Mouse (Mus musculus) forebrain, embryonic 16.5 days (tissue): Measurements from ENCODE around the gene Endog. TPM values are rescaled to one million over a fixed set of nuclear protein-coding genes. Genes with fewer than 3 reads are reported as not detected.
"Not testable (repeated sequence)": the region's sequence is repeated elsewhere in the genome, so short reads cannot be mapped to it uniquely, and the experiment has no call there.

Source experiments
- ATAC-seq: fragments of 200-750 bp; cut with Nextera tagmentation; 2 replicates; pipeline ENCODE4 v1.8.0; 2017; ENCODE audit warnings: mild to moderate bottlenecking, moderate library complexity
- H3K27ac ChIP-seq: fragments of 300-500 bp; sonication (generic); 2 replicates; pipeline ENCODE4 v1.5.1; 2014; ENCODE audit warnings: low read length, control low read depth
- H3K27me3 ChIP-seq: fragments of 300-500 bp; sonication (generic); replicated peaks from 2 replicates; pipeline ENCODE4 v1.6.1; 2014; ENCODE audit warnings: low read length; ENCODE audit not compliant: control insufficient read depth, insufficient read depth
- H3K36me3 ChIP-seq: fragments of 300-500 bp; sonication (generic); 2 replicates; pipeline ENCODE4 v1.6.1; 2014; ENCODE audit not compliant: control insufficient read depth, insufficient read depth
- H3K4me1 ChIP-seq: fragments of 300-500 bp; sonication (generic); replicated peaks from 2 replicates; pipeline ENCODE4 v1.6.1; 2014; ENCODE audit warnings: low read length; ENCODE audit not compliant: control insufficient read depth, insufficient read depth
- H3K4me2 ChIP-seq: fragments of 300-500 bp; sonication (generic); 2 replicates; pipeline ENCODE4 v1.6.1; 2014; ENCODE audit warnings: mild to moderate bottlenecking, low read length, control low read depth
- H3K4me3 ChIP-seq: fragments of 300-500 bp; sonication (generic); replicated peaks from 2 replicates; pipeline ENCODE4 v1.5.1; 2014; ENCODE audit warnings: mild to moderate bottlenecking, low read length, control low read depth
- H3K9ac ChIP-seq: fragments of 300-500 bp; sonication (generic); replicated peaks from 2 replicates; pipeline ENCODE4 v1.6.1; 2014; ENCODE audit warnings: low read depth, low read length, control low read depth
- H3K9me3 ChIP-seq: fragments of 300-500 bp; sonication (generic); 2 replicates; pipeline ENCODE4 v1.6.1; 2016; ENCODE audit warnings: low read length; ENCODE audit not compliant: control insufficient read depth
- WGBS: fragments of 180-500 bp; shearing (Covaris S2); extraction: QIAGEN DNeasy Blood & Tissue Kit; methylation state at CpG from one replicate; pipeline ENCODE4 v1.1.7; 2014; 5-methylcytosine and 5-hydroxymethylcytosine counted together
- polyA plus RNA-seq: library from polyadenylated mRNA; unstranded; fragments of >200 nt; fragmentation: Nextera tagmentation; extraction: Ambion mirVana; gene quantifications from 2 replicates; pipeline ENCODE4 v1.2.1, GENCODE M21; 2015

The Endog gene
- polyA plus RNA-seq, 1 experiment from 2014 or later, result 13.3 TPM

DNA sequence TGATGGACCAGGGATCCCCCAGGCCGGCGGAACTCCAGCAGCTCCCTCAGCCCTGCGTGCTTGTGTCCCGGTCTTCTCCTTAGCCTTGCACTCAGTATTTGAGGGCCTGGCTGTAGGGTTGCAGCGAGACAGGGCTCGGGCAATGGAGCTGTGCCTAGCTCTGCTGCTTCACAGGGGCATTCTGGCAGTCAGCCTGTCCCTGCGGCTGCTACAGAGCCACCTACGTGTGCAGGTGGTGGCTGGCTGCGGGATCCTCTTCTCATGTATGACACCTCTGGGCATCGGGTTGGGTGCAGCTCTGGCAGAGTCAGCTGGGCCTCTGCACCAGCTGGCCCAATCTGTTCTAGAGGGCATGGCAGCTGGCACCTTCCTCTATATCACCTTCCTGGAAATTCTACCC is 11.4 kb upstream of the Endog start:
- not testable (repeated sequence) for H3K36me3 ChIP-seq, H3K27ac ChIP-seq, H3K9ac ChIP-seq, H3K4me2 ChIP-seq, H3K9me3 ChIP-seq, H3K27me3 ChIP-seq, H3K4me1 ChIP-seq, ATAC-seq, H3K4me3 ChIP-seq
- WGBS, result 80% methylated on average over 6 of the region's 10 CpGs

DNA sequence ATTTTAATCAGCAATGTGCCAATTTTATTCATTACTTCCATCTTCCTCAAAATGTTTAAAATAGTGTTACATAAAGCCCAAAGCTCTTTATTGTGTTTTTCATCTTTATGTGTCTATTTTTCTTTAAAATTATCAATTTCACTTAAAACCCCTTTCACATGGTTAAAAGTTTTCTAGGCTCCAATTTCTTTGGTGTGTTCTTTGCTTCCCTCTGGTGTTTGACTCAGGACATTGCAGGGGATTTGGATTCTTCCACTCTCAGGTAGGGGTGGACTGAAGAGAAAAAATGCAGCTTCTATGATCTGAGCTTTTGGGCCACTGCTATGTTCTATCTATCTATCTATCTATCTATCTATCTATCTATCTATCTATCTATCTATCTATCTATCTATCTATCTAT is 9.5 kb upstream of the Endog start:
- no peak overlapping the region for H3K4me3 ChIP-seq
- H3K36me3 ChIP-seq, result no peaks in the 10 kb centered on the region
- H3K4me2 ChIP-seq, result no peak overlapping the region
- no peak for ATAC-seq
- no peaks in the 10 kb centered on the region for H3K27me3 ChIP-seq
- no peaks in the 10 kb centered on the region for H3K4me1 ChIP-seq
- H3K9me3 ChIP-seq, result peaks cover 4% of the 10 kb centered on the region; the same call in 1 of the 2 replicates
- H3K9ac ChIP-seq, result no peak overlapping the region
- no peak overlapping the region for H3K27ac ChIP-seq

DNA sequence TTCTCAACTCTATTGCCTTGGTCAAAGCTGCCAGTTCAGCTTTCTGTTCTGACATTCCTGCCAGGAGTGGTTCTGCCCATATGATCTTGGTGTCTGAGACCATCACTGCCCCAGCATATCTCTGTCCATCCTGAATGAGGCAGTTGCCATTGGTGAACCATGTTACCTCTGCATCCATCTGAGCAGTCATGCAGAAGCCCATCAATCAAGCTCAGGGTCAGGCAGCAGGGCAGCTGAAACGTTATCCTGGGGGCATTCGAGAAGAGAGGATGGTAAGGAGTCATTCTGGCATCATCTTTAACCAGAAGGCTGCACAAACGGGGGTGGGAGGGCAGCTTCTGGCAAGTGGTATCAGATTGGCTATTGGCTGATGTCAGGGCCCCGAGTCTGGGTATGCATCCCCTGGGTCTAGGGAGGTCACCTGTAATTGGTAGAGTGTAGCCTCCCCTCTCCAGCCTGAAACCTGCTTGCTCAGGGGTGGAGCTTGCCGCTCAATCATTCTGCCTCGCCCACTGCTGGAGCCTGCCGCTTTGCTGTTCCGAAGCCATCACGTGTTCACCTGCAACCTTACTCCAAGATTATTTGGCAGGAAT is 6.9 kb upstream of the Endog start:
- Histone ChIP-seq H3K4me2 (no peak overlapping the region), H3K9ac (no peak overlapping the region), H3K27me3 (no peaks in the 10 kb centered on the region), H3K27ac (no peak overlapping the region), H3K9me3 (peaks cover 6% of the 10 kb centered on the region; the same call in 1 of the 2 replicates), H3K4me3 (no peak overlapping the region), H3K36me3 (no peaks in the 10 kb centered on the region), H3K4me1 (no peaks in the 10 kb centered on the region)
- ATAC-seq, result no peak
- 66% methylated on average over 9 of the region's 9 CpGs for WGBS

DNA sequence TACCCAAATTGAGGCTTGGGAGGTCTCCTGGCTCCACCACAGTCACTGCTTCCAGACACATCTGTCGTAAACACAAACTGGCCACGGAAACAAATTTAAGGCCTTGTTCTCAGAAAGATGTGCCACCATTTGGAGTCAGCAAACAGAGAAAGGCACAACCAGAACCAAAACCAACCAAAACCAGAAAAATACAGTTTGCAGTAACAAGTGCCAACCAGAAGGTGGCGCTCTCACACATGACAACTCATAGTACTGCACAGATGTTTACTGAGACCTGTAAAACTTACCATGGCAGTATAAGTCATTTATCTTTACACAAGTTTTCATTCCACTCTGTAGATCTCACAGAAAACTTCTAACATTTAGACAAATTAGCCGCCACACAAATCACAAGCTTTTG is 4.6 kb upstream of the Endog start:
- Histone ChIP-seq H3K4me1 (peaks cover 2% of the 10 kb centered on the region; the same call in 1 of the 2 replicates), H3K27ac (no peak overlapping the region), H3K27me3 (no peaks in the 10 kb centered on the region), H3K4me3 (no peak overlapping the region), H3K9me3 (peaks cover 6% of the 10 kb centered on the region; the same call in 1 of the 2 replicates), H3K9ac (no peak overlapping the region), H3K4me2 (no peak overlapping the region), H3K36me3 (no peaks in the 10 kb centered on the region)
- WGBS, result 59% methylated on average over 4 of the region's 4 CpGs
- no peak for ATAC-seq

DNA sequence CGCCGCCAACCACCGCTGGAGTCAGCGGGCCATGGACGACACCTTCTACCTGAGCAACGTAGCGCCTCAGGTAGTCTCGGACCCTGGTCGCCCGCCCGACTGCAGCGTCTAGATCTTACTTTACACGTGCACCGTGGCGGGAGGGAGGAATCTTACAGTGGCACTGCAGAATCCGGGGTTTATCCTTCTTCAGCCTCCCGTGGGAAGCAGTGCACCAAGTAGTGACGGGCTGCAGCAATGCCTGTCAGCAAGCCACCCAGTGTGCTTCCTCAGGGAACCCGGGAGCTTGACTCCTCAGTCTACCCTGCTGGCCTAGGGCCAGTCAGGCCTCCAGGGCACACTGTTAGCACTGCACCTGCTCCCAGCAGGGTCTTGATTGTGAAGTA is 697 bp downstream of the Endog start:
- Histone ChIP-seq H3K36me3 (peaks cover 15% of the 10 kb centered on the region), H3K4me3 (peak overlapping the region; percentile 79), H3K4me2 (peak overlapping the region; percentile 76), H3K27ac (peak overlapping the region; percentile 89), H3K4me1 (peaks cover 11% of the 10 kb centered on the region), H3K27me3 (no peaks in the 10 kb centered on the region), H3K9ac (peak overlapping the region; percentile 72), H3K9me3 (peaks cover under 1% of the 10 kb centered on the region; the same call in 1 of the 2 replicates)
- peak; percentile 29 for ATAC-seq
- 1% methylated on average over 19 of the region's 19 CpGs for WGBS

DNA sequence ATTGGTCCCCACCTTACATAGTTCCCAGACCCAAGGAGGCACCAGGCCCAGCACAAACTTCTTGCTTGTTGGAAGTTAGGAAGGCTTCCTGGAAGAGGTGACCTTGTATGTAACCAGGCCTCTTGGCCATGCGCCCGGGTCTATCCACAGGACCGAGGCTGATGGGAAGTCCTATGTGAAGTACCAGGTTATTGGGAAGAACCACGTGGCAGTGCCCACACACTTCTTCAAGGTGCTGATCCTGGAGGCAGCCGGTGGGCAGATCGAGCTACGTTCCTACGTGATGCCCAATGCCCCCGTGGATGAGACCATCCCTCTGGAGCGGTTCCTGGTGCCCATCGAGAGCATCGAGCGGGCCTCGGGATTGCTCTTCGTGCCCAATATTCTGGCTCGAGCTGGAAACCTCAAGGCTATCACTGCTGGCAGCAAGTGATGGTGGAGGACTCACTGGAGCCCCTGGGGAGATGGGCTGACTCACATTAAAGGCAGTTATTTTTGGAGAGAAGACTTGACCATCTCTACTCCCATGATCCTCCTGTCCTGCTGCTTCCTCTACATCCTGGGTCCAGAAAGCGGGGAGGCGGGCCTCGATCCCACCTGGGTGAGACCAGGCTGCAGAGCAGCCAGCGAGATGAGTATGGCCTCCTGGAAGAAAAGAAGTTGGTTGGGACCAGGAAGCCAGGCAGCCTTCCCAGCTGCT is 2.4 kb downstream of the Endog start:
- WGBS, result 93% methylated on average over 20 of the region's 20 CpGs
- Histone ChIP-seq H3K9me3 (no peaks in the 10 kb centered on the region), H3K9ac (no peak overlapping the region), H3K27ac (no peak overlapping the region), H3K4me2 (no peak overlapping the region), H3K4me1 (peaks cover 19% of the 10 kb centered on the region), H3K36me3 (peaks cover 15% of the 10 kb centered on the region), H3K4me3 (no peak overlapping the region), H3K27me3 (no peaks in the 10 kb centered on the region)
- ATAC-seq, result no peak

DNA sequence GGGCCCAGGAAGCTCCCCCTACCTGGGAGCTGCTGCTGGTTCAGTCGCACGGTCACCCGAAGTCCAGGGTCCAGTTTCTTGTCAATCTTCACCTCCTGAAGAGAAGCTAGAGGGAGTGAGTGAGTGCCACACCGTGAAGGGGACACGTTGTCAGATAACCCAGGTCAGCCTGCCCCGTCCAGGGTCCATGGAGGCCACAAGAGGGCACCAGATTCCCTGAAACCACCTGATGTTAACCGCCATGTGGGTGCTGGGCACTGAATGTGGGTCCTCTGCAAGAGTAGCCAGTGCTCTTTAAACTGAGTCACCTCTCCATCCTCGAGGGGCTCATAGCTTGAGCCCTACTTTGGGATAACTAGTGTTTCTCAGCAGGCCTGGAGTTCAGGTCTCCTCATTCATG is 4.6 kb downstream of the Endog start:
- H3K36me3 ChIP-seq, result peaks cover 15% of the 10 kb centered on the region
- 92% methylated on average over 8 of the region's 8 CpGs for WGBS
- H3K9me3 ChIP-seq, result no peaks in the 10 kb centered on the region
- H3K9ac ChIP-seq, result no peak overlapping the region
- no peak for ATAC-seq
- peaks cover 19% of the 10 kb centered on the region for H3K4me1 ChIP-seq
- no peak overlapping the region for H3K4me2 ChIP-seq
- no peaks in the 10 kb centered on the region for H3K27me3 ChIP-seq
- no peak overlapping the region for H3K4me3 ChIP-seq
- no peak overlapping the region for H3K27ac ChIP-seq

DNA sequence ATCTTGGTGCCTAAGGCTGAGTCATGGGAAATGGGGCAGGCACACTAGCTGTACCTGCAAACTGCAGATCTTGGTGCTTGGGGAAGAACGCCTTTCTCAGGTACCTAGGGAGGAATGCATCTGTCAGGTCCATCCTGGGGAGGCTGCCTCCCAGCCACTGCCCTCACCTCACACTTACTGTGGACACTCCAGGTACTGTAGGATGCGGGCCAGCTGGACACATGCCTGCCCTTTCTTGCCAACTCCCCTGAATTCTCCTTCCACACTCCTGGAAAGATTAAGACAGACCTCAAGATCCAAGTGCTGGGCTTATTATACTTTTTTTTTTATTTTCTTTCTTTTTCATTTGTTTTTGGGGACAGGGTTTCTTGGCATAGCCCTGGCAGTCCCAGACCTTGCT is 5.3 kb downstream of the Endog start:
- Histone ChIP-seq H3K27ac (no peak overlapping the region), H3K9me3 (no peaks in the 10 kb centered on the region), H3K36me3 (peaks cover 15% of the 10 kb centered on the region), H3K4me3 (no peak overlapping the region), H3K4me1 (peaks cover 17% of the 10 kb centered on the region), H3K4me2 (no peak overlapping the region), H3K27me3 (no peaks in the 10 kb centered on the region), H3K9ac (no peak overlapping the region)
- no peak for ATAC-seq
- WGBS, result 100% methylated on average over 2 of the region's 2 CpGs

DNA sequence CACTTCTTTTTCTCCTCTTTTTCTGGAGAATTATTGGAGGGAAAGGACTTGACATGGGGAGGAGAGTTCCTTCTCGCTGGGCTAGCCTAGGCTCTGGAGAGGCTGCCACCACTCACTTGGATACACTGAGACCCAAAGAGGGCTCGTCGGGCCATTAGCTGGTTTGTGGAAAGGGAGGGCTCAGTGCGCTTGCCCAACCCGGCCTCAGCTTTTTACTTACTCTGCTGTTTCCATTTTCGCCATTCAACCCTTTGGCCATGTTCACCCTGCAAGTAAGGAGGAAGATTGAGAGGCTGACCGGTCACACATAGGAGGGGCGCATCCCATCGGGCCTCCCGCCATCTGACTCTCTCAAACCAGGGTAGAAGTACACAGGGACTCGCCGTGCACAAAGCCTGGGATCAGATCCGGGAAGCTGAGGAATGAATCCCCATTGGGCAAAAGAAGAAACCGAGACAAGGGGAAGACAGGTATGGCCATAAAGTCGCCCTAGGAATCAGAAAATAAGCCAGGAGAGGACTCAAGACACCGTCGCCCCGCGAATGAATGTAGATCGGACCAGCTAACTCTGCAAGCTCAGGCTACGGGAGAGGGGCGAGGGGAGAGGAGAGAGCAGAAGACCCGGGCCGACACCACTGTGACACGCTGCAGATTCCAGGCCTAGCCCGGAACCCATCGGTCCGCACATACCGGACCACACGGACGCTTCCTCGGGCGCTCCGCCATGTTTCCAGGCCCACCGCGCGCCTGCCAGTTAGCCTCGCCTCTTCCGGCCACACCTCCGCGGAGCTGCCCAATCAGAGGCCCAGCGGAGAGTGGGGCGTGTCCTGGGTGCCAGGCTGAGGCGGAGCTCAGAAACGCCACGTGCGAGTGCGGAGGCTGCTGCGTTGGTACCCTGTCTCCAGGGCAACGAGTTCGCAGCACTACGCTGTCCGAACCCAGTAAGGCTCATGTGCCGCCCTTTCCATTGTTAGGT is 6.7 kb downstream of the Endog start, which contains the start of gene Spout1:
Spout1 (minus strand) TSS at position 760 of the 976 bp plus-strand sequence.
- H3K9me3 ChIP-seq, result no peaks in the 10 kb centered on the region
- H3K4me3 ChIP-seq, result peak within 1 kb of the TSS; percentile 67
- peaks cover 9% of the 10 kb centered on the region for H3K4me1 ChIP-seq
- peaks cover 15% of the 10 kb centered on the region for H3K36me3 ChIP-seq
- 3% methylated on average over 54 of the region's 54 CpGs for WGBS
- H3K4me2 ChIP-seq, result peak within 1 kb of the TSS; percentile 82
- ATAC-seq, result peak; percentile 100
- H3K27ac ChIP-seq, result peak within 1 kb of the TSS; percentile 26; the same call in 1 of the 2 replicates
- H3K9ac ChIP-seq, result peak within 1 kb of the TSS; percentile 61
- H3K27me3 ChIP-seq, result no peaks in the 10 kb centered on the region
